Mouse (Mus musculus): ENCODE data around the gene Rab30. TPM values are rescaled to one million over a fixed set of nuclear protein-coding genes. Genes with fewer than 3 reads are reported as not detected.
A peak's percentile ranks its signal among the peaks of the same experiment; 100 is the strongest.

Rab30 gene
- polyA plus RNA-seq, 1 experiment from 2014 or later: 422 TPM

DNA sequence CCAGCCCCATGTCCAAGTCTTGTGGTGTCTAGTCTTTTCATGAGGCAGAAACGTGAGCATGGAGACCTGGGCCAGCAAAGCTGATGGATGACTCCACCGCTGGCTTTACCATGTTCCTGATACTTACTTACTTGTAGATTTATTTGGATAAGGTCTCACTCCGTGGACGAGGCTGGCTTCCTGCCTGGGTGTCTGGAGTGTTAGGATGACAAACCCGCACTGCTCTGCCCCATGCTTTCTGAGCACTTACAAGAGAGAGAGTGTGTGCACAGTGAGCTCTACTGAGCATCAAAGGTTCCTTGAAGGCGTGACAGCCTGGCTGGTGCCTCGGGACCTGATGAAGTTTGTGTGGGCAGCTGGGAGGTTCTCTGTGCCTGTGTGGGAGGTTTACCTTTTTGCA is 27.5 kb downstream of the Rab30 start:
- H3K4me3 ChIP-seq (ENCODE audit: low read depth, low read length): no peak overlapping the region
- WGBS: 46% methylated on average over 7 of the region's 7 CpGs
- H3K27ac ChIP-seq (ENCODE audit: low read depth, low read length): no peak overlapping the region
- ATAC-seq: no peak
- no peaks in the 10 kb centered on the region for H3K27me3 ChIP-seq (replicated peaks; ENCODE audit: control insufficient read depth, insufficient read depth, low read length)
- H3K36me3 ChIP-seq (ENCODE audit: control insufficient read depth, insufficient read depth): no peaks in the 10 kb centered on the region
- peaks cover 5% of the 10 kb centered on the region for H3K4me1 ChIP-seq (replicated peaks; ENCODE audit: control insufficient read depth, insufficient read depth, low read length)
- TF ChIP-seq CTCF (IDR thresholded peaks at IDR 0.05; ENCODE audit: low read depth): no peak
- H3K9me3 ChIP-seq (ENCODE audit: control insufficient read depth): no peaks in the 10 kb centered on the region
- H3K4me2 ChIP-seq (replicated peaks; ENCODE audit: low read depth): no peak overlapping the region
- H3K9ac ChIP-seq (ENCODE audit: low read depth, low read length): no peak overlapping the region

DNA sequence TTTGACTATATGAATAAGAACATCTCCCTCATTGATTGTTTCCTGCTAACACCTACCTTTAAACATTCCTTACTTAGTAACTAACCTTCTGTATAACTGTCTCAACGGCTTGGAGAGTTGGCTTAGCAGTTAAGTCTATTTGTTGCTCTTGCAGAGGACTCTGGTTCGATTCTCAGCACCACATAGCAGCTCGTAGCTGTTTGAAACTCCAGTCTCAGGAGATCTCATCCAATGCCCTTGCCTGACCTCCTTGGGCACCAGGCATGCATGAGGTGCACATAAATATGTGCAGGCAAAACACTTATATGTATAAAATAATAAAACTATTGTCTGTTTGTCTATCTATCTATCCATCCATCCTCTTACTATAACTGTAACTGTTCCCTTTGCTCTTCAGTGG is 31.6 kb downstream of the Rab30 start:
- TF ChIP-seq CTCF (IDR thresholded peaks at IDR 0.05; ENCODE audit: low read depth): no peak
- 93% methylated on average over 3 of the region's 3 CpGs for WGBS
- no peaks in the 10 kb centered on the region for H3K27me3 ChIP-seq (replicated peaks; ENCODE audit: control insufficient read depth, insufficient read depth, low read length)
- H3K9me3 ChIP-seq (ENCODE audit: control insufficient read depth): no peaks in the 10 kb centered on the region
- no peak overlapping the region for H3K4me2 ChIP-seq (replicated peaks; ENCODE audit: low read depth)
- H3K36me3 ChIP-seq (ENCODE audit: control insufficient read depth, insufficient read depth): no peaks in the 10 kb centered on the region
- peaks cover 3% of the 10 kb centered on the region; the same call in 1 of the 2 replicates for H3K4me1 ChIP-seq (replicated peaks; ENCODE audit: control insufficient read depth, insufficient read depth, low read length)
- H3K4me3 ChIP-seq (ENCODE audit: low read depth, low read length): no peak overlapping the region
- H3K27ac ChIP-seq (ENCODE audit: low read depth, low read length): no peak overlapping the region
- H3K9ac ChIP-seq (ENCODE audit: low read depth, low read length): no peak overlapping the region
- no peak for ATAC-seq

GRCm38 (mm10) chr7:92773596-92773995 is 32.2 kb downstream of the Rab30 start:
- no peak overlapping the region for H3K27ac ChIP-seq (ENCODE audit: low read depth, low read length)
- no peak for ATAC-seq
- TF ChIP-seq CTCF (IDR thresholded peaks at IDR 0.05; ENCODE audit: low read depth): no peak
- no peaks in the 10 kb centered on the region for H3K36me3 ChIP-seq (ENCODE audit: control insufficient read depth, insufficient read depth)
- no peak overlapping the region for H3K4me2 ChIP-seq (replicated peaks; ENCODE audit: low read depth)
- H3K4me3 ChIP-seq (ENCODE audit: low read depth, low read length): no peak overlapping the region
- no peak overlapping the region for H3K9ac ChIP-seq (ENCODE audit: low read depth, low read length)
- H3K27me3 ChIP-seq (replicated peaks; ENCODE audit: control insufficient read depth, insufficient read depth, low read length): no peaks in the 10 kb centered on the region
- WGBS: 96% methylated on average over 3 of the region's 3 CpGs
- peaks cover 3% of the 10 kb centered on the region; the same call in 1 of the 2 replicates for H3K4me1 ChIP-seq (replicated peaks; ENCODE audit: control insufficient read depth, insufficient read depth, low read length)
- no peaks in the 10 kb centered on the region for H3K9me3 ChIP-seq (ENCODE audit: control insufficient read depth)

DNA sequence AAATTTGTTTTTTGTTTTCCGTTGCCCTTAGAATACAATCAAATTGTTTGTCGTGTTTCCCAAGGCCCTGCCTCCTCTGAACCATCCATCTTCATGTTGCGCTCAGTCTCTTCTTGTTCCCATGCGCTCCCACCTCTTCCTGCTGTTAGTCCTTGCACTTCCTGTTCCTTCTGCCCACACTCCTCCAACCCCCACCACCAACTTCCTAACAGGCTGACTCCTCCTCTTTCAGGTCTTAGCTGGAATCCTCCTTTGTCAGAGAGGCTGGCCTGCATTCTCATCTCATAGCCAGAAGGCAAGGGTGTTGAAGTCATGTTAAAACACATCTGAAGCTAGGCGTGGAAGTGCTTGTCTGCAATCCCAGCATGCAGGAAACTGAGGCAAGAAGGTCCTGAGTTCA is 33.3 kb downstream of the Rab30 start:
- no peak for TF ChIP-seq CTCF (IDR thresholded peaks at IDR 0.05; ENCODE audit: low read depth)
- H3K9ac ChIP-seq (ENCODE audit: low read depth, low read length): no peak overlapping the region
- peaks cover 3% of the 10 kb centered on the region; the same call in 1 of the 2 replicates for H3K4me1 ChIP-seq (replicated peaks; ENCODE audit: control insufficient read depth, insufficient read depth, low read length)
- H3K27ac ChIP-seq (ENCODE audit: low read depth, low read length): no peak overlapping the region
- H3K27me3 ChIP-seq (replicated peaks; ENCODE audit: control insufficient read depth, insufficient read depth, low read length): no peaks in the 10 kb centered on the region
- ATAC-seq: no peak
- 86% methylated on average over 5 of the region's 5 CpGs for WGBS
- H3K4me2 ChIP-seq (replicated peaks; ENCODE audit: low read depth): no peak overlapping the region
- H3K4me3 ChIP-seq (ENCODE audit: low read depth, low read length): no peak overlapping the region
- no peaks in the 10 kb centered on the region for H3K36me3 ChIP-seq (ENCODE audit: control insufficient read depth, insufficient read depth)
- H3K9me3 ChIP-seq (ENCODE audit: control insufficient read depth): no peaks in the 10 kb centered on the region

- WGBS: 37% methylated on average over 2 of the region's 2 CpGs
- H3K27ac ChIP-seq (ENCODE audit: low read depth, low read length): no peak overlapping the region
- 0 out of 2 replicates have a peak, but pooled peaks have one; percentile 42 for ATAC-seq
- H3K4me2 ChIP-seq (replicated peaks; ENCODE audit: low read depth): no peak overlapping the region
- H3K4me3 ChIP-seq (ENCODE audit: low read depth, low read length): no peak overlapping the region
- H3K4me1 ChIP-seq (replicated peaks; ENCODE audit: control insufficient read depth, insufficient read depth, low read length): peaks cover 3% of the 10 kb centered on the region; the same call in 1 of the 2 replicates
- no peaks in the 10 kb centered on the region for H3K9me3 ChIP-seq (ENCODE audit: control insufficient read depth)
- TF ChIP-seq CTCF (IDR thresholded peaks at IDR 0.05; ENCODE audit: low read depth): no peak
- no peaks in the 10 kb centered on the region for H3K27me3 ChIP-seq (replicated peaks; ENCODE audit: control insufficient read depth, insufficient read depth, low read length)
- H3K9ac ChIP-seq (ENCODE audit: low read depth, low read length): no peak overlapping the region
- H3K36me3 ChIP-seq (ENCODE audit: control insufficient read depth, insufficient read depth): no peaks in the 10 kb centered on the region
These were observed 34.3 kb downstream of the Rab30 start for GRCm38 (mm10) chr7:92775703-92776102.

- ATAC-seq: no peak
- Histone ChIP-seq H3K36me3 (ENCODE audit: control insufficient read depth, insufficient read depth) (no peaks in the 10 kb centered on the region), H3K27ac (ENCODE audit: low read depth, low read length) (0 out of 2 replicates have a peak overlapping the region, but pooled peaks have one; percentile 8), H3K27me3 (replicated peaks; ENCODE audit: control insufficient read depth, insufficient read depth, low read length) (no peaks in the 10 kb centered on the region), H3K4me1 (replicated peaks; ENCODE audit: control insufficient read depth, insufficient read depth, low read length) (peaks cover 3% of the 10 kb centered on the region; the same call in 1 of the 2 replicates), H3K9ac (ENCODE audit: low read depth, low read length) (no peak overlapping the region), H3K9me3 (ENCODE audit: control insufficient read depth) (no peaks in the 10 kb centered on the region), H3K4me3 (ENCODE audit: low read depth, low read length) (no peak overlapping the region), H3K4me2 (replicated peaks; ENCODE audit: low read depth) (0 out of 2 replicates have a peak overlapping the region, but pooled peaks have one; percentile 44)
- TF ChIP-seq CTCF (IDR thresholded peaks at IDR 0.05; ENCODE audit: low read depth): no peak
- 59% methylated on average over 4 of the region's 4 CpGs for WGBS
These were observed 35.2 kb downstream of the Rab30 start for GRCm38 (mm10) chr7:92776647-92777046.
